Mouse (Mus musculus): ENCODE results near the gene Med20. TPM values are rescaled to one million over a fixed set of nuclear protein-coding genes. Genes with fewer than 3 reads are reported as not detected.
"Not testable (repeated sequence)": the region's sequence is repeated elsewhere in the genome, so short reads cannot be mapped to it uniquely, and the experiment has no call there.

Med20 gene
- total RNA-seq, 2 experiments from 2014 or later = 50.1 to 50.3 TPM

DNA sequence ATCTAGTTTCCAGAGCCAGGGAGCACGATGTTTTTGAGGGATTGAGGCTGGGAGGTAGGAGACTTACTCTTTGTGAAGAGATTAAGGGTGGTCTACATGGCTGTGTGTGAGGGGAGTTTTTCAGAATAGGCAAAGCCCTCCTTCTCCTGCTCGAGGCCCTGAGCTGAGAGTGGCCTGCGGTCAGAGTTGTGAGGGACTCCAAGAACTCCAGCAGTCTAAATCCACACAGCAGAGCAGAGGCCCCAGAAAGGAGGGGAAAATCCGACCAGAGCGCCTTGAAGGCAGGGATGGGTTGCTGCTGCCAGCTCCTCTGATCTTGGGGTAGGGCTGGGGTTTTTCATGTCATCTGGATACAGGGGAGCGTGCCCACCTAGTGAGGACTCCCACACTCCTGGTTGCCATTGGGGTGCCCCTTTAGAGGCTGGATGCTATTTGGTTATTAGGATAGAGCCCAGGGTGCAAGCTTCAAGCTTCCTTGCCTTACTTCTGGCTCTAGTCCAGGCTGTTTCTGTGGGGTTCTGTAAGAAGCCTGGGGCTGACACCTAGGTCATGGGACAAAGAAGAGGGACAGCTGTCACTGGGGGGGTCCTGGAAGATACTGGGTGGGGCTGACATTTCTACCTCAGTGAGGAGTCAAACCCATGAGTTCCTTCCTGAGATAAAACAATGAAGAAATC lies 15.1 kb upstream of the Med20 start:
- DNase-seq (ENCODE audit: low spot score in 2 of 2) = no peak

DNA sequence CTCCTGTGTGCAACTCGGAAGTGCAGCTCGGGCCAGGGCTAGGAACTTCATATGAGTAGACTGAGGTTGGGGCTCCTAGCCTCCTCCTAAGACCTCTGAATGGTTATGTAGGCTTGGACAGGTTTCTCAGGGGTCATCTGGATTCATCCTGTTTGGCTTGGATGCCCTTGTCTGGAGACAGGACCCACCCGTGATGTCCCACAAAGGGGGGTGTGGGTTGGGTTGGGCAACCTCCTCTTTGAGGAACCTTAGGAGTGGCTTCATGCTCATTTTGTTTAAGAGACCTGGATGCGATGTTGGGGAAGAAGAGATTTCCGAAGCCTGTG lies 14.6 kb upstream of the Med20 start:
- no peak for DNase-seq (ENCODE audit: low spot score in 2 of 2)

DNA sequence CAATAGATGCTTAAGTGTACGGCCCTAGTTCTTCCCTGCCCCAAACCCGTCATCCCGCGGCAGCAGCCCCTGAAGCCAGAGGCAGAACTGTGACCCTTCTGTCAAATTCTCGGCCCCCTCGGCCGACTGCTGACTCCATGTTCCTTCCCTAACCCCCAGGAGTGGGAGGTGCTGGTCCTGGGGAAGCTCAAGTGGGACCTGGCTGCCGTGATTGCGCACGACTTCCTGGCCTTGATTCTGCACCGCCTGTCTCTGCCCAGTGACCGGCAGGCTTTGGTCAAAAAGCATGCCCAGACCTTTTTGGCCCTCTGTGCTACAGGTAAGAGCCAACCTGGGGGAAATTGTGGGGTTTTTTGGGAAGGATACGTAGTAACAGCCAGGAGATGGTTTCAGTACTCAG lies 14.1 kb upstream of the Med20 start:
- peak in 1 of 2 experiments; percentile 29 for DNase-seq (ENCODE audit: low spot score in 2 of 2)

DNA sequence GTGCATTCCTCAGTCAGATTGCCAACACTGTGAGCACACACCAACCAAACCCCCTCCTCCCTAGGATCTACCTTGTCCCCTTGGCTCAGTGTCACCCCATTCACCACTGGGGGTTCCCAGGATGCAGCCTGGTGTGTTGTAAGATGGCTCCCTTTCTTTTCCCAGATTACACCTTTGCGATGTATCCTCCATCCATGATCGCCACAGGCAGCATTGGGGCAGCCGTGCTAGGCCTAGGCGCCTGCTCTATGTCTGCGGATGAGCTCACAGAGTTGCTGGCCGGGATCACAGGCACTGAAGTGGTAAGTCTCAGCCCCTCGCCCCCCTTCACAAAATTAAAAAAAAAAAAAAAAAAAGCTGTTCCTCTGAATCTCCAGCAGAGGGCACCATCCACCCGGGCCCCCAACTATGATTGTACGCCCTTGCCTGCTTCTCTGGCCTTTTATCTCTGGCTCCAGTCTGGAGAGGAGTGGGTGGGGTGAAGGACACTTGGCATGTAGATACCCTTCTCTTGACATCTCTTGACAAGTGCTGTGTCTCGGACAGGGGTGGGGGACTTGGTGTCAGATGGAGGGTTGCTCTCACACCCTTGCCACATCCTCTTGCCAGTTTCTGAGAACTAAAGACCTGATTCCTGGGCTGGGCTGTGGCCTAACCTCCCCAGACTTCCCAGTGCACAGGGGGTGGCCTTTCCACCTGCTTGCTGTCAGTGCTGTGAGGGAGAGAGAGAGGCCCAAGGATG lies 13.4 kb upstream of the Med20 start:
- DNase-seq (ENCODE audit: low spot score in 2 of 2) = peak in 1 of 2 experiments; percentile 42

DNA sequence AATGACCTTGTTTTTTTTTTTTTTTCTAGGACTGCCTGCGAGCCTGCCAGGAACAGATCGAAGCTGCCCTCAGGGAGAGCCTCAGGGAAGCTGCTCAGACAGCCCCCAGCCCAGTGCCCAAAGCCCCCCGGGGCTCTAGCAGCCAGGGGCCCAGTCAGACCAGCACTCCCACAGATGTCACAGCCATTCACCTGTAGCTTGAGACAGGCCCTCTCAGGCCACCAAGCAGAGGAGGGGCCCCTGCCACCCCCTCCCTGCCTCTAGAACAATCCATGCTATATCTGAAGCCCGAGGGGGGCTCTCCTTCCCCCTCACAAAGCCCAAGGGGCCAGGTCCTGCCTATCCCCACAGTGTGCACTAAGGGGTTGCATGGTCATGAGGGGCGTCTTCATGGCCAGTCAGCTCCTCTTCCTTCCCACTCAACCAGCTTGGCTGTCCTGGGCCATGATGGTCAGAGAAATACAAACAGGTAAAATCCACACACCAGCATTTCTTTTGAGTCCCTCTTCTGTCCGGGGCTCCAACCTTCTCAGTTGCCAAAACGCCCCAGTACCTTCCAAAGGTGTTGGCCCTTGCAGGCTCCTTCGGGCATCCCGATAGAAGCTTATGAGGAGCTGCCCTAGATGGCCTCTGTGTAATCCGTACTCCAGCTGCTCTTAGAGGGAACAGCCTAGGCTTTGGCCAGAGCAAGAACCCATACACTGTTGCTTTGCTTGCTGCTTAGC lies 12.6 kb upstream of the Med20 start:
- DNase-seq (ENCODE audit: low spot score in 2 of 2) = not testable (repeated sequence)

DNA sequence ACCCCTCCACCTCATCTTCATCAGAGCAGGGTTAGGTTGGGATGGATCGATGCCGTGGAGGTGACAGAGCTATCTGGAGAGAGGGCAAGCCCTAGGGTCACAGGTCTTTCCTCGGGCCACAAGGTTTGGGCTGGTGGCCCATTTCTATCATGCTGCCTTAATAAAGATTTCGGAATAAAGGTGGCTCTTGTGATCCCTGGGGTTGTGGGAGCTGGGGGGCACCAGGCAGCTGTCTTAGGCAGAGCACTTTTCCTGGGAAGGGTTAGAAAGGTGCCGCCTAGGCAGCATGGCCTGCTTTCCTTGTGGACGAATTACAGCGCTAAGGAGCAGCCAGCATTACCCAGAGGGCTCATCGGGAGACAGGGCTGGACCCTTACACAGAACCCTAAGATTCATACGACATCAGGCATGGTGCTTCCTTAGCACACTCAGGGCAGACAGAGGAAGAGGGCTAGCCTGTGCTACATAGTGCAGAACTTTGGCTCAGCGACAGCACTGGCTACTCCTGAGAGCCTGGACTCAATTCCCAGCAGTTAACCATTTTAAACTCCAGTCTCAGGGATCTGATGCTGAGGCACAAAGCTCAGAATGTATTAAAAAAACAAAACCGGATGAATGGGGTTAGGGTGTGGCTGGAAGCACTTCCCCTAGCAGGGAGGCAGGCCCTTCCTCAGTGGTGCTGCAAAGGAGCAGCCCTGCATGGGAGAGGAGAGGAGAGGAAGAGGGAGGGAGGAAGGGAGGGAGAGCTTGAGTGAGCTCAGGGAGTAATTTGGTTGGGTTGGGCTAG lies 11.7 kb upstream of the Med20 start:
- no peak for DNase-seq (ENCODE audit: low spot score in 2 of 2)

DNA sequence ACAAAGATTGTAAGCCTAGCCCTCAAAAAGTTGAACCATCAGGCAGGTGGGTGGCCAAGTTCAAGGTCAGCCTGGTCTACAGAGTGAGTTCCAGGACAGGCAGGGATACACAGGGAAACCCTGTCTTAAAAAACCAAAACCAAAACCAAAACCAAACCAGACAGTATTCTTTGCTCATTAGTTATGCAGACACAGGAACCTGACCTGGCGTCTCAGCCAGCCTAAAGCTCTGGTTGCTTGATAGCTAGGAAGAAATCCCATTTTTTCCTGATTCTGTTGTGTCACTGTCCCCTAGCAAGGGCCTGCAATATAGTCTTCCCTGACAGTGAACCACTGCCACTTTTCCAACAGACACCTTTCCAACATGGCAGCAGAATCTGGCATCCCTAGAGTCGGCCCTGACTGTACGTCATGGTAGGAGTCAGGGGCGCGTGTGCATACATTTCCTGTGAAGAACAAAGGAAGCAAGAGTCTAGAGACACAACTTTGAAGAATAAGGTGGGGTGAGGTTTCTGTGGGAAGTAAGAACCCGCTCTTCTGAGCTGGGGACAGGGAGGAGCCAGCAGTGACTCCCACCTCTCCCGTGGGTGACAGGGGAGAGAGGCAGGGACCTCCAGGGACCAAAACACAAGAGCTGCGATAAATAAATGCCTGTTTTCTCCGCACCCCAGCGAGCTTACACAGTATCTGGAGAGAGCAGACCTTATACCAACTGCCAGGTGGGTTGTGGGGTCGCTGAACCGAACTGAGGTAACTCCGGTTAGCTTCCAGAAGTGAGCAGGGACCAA lies 10.6 kb upstream of the Med20 start:
- no peak for DNase-seq (ENCODE audit: low spot score in 2 of 2)

DNA sequence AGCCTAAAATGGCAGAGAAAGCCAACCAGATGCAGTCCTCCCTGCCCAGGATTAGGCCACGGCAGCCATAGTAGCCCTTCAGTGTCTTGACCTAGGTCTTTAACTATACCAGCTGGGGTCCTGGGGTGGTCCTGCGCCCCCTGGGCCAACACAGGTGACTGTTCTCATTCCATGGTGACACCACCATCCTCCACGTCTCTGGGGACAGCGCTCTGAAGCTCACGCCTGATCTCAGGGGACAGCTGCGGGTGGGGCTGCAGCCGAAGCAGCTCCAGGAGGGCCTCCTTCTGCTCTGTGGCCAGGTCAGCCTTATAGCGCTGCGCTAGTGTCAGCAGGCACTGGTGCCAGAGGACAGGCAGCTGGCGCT lies 10.0 kb upstream of the Med20 start:
- DNase-seq (ENCODE audit: low spot score in 2 of 2) = no peak

DNA sequence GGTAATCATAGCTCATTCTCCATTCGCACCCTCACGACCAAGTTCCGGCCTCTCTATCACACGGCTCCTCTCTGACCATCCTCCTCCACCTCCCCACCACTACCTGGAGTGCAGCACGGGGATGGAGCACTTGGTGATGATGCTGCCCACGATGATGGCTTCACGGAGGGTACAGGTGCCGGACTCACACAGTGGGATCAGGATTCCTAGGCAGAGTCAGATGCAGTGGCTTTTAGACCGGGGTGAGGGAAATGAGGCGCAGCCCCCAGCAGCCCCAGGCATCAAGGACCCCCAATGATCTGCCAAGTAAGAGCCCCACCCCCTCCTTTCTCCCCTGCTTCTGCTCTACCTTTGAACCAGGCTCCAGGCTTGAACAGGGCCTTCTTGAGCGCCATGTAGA lies 9.1 kb upstream of the Med20 start:
- no peak for DNase-seq (ENCODE audit: low spot score in 2 of 2)

DNA sequence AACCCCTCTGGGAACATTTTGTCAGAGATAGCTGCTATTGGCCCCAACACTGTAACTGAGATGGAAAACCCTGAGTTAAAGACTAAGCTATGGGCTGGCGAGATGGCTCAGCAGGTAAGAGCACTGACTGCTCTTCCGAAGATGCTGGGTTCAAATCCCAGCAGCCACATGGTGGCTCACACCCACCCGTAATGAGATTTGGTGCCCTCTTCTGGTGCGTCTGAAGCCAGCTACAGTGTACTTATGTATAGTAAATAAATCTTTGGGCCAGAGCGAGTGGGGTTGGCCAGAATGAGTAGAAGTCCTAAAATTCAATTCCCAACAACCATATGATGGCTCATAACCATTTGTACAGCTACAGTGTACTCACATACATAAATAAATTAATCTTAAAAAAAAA lies 5.2 kb upstream of the Med20 start:
- DNase-seq (ENCODE audit: low spot score in 2 of 2) = no peak

DNA sequence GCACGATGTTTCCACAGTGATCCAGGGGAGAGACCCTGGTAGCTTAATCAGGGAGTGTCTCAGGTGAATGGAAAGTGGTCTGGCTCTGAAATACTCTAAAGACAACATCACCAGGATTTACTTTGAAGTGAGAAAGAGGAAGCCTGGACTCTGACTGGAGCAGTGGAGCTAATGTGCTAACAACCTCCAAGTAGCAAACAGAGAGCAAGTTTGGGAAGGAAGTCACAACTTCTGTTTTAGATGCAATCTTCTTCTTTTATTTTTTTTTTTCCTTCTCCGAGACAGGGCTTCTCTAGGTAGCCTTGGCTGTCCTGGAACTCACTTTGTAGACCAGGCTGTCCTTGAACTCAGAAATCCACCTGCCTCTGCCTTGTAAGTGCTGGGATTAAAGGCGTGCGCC lies 2.2 kb upstream of the Med20 start:
- no peak for DNase-seq (ENCODE audit: low spot score in 2 of 2)

DNA sequence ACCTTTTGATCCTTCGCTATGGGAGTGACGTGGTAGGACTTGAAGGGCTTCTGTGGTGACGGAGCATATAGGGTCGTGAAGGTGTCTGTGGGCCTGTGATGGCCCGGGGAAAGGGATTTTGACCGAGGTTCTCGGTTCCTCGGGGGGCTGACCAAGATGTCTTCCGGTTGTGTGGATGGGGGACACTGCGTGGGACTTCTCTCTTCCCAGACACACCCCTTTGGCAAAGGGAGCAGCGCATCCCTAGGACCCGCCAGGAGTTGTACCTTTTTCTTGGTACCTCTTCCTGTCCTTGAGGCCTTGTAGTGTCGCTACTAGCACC lies 240 bp downstream of the Med20 start:
- DNase-seq (ENCODE audit: low spot score in 2 of 2) = no peak

DNA sequence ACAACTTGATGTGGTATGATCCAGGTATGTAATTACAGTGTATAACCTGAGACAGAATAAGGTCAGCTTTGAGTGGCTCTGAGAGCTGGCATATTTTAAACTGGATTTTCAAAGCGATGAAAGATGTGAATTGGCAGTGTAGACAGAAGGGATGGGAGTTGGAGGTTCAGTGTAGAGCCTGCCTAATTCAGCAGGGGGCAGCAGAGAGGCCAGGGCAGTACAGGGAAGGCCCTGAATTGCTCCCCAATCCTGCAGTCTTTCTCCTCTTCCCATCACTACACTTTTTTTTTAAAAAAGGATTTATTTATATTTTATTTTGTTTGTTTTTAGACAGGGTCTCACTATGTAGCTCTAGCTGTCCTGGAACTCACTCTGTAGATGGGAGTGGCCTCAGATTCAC lies 2.6 kb downstream of the Med20 start:
- peak in 1 of 2 experiments; percentile 44 for DNase-seq (ENCODE audit: low spot score in 2 of 2)

DNA sequence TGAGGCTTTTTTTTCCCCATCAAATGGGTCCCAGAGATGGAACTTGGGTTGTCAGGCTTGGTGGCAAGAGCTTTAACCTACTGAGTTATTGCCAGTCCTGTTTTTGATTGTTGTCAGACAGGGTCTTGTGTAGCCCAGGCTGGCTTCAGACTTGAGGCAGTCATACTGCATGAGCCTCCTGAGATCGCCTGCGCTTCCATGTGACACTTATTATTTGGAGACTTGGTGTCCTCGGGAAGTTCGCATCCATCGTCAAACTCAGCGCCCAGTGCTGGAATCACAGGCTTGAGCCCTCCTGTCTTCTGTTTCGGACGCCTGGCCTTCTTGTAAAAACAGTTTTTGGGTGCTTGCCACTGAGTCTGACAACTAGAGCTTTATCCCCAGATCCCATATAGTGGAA lies 4.7 kb downstream of the Med20 start:
- no peak for DNase-seq (ENCODE audit: low spot score in 2 of 2)

DNA sequence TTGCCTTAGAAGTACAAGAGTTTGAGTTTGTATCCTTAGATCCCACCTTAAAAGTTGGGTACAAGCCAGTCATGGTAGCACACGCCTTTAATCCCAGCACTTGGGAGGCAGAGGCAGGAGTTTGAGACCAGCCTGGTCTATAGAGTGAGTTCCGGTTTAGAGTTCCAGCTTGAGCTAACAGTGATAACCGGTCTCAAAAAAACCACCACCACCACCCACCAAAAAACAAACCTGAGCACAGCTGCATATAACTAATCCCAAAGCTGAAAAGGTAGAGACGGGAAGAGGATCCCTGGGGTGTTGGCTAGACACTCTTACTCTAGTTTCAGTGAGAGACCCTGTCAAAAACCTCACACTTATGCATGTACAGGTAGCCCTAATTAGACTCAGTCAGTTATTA lies 5.3 kb downstream of the Med20 start:
- DNase-seq (ENCODE audit: low spot score in 2 of 2) = no peak

DNA sequence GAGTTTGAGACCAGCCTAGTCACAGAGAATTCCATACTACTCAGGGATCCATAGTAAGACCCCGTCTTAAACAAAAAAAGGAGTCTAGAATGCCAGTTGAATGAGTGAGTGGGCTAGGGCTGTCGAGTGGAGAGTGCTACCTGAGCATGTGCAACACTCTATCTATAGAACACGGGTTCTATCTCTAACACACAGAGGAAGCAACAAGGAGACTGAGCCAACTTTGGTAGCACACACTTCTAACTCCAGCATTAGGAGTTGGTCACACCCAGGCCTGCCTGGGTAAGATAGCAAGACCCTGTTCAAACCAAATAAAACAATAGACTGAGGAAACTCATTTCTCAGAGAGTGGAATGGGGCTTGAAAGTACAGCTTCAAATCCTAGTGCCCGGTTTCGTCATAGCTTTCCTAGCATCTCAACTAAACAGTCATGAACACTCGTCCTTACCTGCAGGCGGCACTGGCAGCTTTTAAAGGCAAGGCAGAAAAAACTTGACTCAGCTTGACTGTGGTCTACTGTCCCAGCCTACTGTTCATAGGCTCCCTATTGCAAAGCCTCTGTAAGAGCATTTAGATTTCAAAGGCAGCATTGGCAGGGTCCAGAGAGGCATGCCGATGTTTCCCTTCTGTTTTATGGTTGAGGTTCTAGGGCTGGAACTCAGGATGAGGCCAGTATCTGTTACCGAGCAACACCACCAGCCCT lies 6.4 kb downstream of the Med20 start:
- no peak for DNase-seq (ENCODE audit: low spot score in 2 of 2)

DNA sequence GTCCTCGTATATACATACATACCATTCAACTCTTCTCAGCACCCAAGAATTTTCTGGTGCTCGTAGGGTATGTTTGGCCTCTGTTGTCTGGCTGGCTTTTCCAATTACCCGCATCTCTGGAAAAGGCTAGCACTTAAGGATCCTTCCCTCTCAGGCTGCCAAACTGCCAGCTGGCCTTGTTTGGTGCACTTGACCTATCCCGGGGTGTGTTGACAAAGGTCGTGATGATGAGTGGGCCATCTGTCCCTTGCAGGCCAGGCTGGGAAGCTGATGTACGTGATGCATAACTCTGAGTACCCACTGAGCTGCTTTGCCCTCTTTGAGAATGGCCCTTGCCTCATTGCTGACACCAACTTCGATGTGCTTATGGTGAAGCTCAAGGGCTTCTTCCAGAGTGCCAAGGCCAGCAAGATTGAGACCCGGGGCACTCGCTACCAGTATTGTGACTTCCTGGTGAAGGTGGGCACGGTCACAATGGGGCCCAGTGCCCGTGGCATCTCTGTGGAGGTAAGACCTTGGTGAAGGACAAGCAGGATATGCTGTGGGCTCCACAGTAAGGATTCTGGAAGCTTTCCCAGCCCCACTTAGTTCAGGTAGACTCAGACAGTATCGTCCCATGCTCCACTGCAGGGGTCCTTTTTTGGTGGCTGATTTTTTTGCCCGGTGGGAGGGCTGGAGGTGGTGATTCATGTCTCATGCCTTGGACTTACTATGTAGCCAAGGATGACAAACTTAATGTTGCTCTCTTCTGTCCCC lies 7.4 kb downstream of the Med20 start:
- no peak for DNase-seq (ENCODE audit: low spot score in 2 of 2)

DNA sequence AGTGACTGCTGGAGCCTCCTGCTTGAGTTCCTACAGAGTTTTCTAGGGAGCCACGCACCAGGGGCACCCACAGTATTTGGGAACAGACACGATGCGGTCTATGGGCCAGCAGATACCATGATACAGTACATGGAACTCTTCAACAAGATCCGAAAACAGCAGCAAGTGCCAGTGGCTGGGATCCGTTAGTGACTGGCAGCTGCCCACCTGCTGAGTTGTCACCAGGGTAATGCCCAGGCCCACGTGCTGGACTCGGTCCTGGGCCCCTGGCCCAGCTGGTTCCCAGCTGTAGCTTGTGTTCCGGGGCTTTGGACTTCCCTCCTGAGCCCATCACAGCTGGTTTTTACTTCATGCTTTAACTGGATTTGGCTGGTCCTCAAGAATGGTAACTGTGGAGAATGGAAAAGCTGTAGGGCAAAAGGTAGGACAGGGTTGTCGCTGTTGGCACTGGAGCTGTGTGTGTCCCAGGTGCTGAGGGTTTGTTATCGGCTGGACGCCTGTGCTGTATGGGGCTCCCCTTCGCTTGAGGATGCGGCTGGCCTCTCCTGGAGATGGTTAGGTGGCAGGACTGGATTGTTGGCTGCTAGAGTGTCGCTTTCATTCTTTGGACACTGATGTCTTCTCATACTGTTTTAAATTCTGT lies 11.7 kb downstream of the Med20 start:
- DNase-seq (ENCODE audit: low spot score in 2 of 2) = no peak

DNA sequence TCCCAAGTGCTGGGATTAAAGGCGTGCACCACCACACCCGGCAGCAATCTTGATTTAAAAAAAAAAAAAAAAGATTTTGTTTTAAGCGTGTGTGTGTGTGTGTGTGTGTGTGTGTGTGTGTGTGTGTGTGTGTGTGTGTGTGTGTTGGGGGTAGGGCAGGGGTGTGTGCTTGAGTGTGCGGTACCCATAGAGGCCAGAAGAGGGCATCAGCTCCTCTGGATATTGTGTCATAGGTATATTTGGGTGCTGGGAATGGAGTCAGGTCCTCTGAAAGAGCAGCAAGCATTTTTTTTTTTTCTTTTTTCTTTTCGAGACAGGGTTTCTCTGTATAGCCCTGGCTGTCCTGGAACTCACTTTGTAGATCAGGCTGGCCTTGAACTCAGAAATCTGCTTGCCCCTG lies 13.2 kb downstream of the Med20 start:
- DNase-seq (ENCODE audit: low spot score in 2 of 2) = not testable (repeated sequence)
